Mouse (Mus musculus) spleen, embryonic (tissue): ENCODE results near the gene Galns.

Experiments
- CTCF ChIA-PET: fragments of 350-600 bp; sonication (Branson Sonifier 250); formaldehyde crosslinking; loops from one replicate; lab custom pipeline; 2022; lab: Charles Lee

Gene Galns

DNA sequence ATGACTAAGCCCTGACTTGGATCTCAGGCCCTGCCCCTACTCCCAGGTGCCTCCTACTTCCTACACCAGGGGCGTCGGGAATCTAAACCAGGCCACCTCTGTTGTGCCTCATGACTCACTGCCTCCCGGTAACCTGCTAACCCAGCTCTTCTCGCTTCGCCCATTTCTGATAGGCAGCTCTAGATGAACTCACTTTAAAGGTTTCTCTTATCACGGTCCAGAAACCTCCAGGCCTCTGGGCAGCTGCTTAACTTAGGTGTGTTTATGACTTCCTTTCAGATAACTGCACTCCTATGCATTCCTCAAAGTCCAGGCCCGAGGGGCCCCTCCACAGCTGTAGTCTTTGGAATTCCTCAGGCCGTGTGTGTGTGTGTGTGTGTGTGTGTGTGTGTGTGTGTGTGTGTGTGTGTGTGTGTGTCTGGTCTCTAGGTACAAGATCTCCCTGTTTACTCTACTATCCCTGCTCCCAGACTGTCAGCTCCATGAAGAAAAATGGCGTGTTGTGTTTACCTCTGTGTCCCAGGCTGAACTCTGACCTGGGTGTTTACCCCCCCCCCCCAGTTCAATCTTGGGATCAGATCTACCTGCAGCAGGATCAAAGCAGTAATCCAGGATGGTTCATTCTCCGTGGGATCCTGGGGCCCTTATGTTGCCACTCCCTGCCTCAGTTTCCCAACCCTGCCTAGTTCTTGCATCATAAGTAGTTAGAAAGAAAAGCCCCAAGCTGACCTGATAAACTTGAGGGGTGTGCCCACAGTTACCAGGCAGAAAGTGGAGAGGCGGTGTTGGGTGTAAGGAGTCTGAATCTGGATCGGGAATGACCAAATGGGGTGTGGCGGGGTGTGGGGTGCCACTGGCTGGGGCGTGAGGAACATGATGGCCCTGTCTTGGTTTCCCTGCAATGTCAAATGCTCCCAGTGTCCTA lies 24.9 kb upstream of the Galns start:
- CTCF ChIA-PET = interaction anchor here (0.6 kb wide), 1 partner anchor 121 kb away, joined by 8 read pairs; no protein-coding TSS in a partner anchor

DNA sequence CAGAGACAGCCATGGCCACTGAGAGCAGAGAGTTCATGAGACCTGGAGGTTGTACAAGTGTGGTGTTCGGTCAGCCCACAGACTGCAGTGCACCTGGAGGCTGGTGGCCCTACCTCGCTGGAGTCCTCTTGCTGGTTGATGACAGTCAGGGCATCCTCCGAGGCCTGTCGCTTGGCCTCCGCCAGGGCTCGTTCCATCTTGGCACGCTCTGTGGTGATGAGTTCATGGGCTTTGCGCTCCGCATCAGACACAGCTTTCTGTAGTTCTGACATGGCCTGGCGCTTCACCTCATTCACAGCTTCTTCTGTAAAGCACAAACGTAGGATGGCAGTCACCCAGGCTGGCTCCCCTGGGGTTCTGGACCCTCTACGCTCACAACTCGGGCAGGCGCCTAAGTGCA lies 21.9 kb upstream of the Galns start:
- CTCF ChIA-PET = interaction anchor here (0.5 kb wide), 1 partner anchor 763 kb away, joined by 3 read pairs; no protein-coding TSS in a partner anchor

DNA sequence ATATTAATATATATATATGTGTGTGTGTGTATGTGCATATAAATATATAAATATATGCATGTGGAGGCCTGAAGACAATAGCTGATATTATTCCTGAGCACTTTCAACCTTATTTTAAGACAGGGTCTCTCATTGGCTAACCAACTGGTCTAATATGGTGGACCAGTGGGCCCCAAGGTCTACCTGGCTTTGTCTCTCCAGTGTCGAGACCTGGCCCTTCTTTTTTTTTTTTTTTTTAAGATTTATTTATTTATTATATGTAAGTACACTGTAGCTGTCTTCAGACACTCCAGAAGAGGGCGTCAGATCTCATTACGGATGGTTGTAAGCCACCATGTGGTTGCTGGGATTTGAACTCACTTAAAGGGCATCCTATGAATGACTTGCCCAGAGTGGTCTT lies 20.9 kb upstream of the Galns start:
- CTCF ChIA-PET = interaction anchor here (0.6 kb wide), 1 partner anchor 45 kb away, joined by 6 read pairs; no protein-coding TSS in a partner anchor

DNA sequence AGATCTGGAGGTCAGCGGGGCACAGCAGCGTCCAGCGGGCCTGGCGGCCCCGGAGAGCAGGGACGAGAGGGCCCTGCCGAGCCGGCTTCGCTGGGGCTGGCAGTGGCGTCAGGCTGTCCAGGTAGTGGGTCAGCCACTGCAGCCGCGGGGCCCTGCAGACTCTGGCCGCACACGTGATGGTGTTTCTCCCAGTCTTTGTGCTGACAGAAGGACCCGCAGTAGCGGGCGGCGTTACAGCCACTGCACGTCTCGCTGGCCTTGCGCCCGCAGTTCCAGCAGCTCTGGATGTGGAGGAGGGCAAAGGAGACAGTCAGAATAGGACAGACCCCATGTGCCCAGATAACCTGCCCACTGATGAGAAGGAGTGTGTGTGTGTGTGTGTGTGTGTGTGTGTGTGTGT lies 19.4 kb upstream of the Galns start:
- CTCF ChIA-PET = no interaction called here

DNA sequence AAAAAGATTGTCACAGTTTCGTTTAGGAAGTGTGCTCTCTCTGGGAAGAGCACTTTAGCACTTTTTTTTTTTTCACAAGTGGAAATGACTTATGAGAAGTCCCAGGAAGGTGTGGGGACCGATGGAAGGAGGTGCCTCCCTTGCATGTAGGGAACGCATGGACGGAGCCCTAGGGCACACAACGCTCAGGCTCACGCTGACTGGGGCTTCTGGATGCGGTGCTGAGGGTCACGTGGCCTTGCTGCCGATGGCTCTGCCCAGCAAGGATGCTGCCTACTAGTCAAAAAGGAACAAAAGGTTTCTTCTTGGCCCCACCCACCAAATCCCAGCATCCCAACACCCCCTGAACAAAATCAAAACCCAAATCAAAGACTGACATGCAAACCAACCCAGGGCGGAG lies 18.1 kb upstream of the Galns start:
- CTCF ChIA-PET = no interaction called here

DNA sequence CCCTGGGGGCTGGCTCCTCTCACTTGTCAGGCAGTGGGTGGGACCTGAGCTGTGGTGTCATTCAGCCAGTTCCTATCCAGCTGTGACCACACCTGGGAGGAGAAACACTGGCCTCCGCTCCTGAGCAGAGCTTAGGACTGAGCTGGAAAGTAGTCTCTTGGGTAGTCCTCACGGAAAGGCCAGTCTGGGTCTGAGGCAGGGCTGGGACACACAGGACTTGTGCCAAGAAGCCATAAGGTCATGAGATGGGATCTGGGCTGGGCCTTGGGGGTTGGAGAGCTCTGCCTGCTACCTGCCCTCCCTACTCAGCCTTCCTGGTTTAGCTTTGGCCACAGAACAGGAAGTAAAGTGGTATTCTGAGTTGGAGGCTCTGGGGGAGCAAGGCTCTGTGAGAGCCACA lies 15.6 kb upstream of the Galns start:
- CTCF ChIA-PET = interaction anchor here (0.6 kb wide), 1 partner anchor 11 kb away, joined by 3 read pairs; no protein-coding TSS in a partner anchor

DNA sequence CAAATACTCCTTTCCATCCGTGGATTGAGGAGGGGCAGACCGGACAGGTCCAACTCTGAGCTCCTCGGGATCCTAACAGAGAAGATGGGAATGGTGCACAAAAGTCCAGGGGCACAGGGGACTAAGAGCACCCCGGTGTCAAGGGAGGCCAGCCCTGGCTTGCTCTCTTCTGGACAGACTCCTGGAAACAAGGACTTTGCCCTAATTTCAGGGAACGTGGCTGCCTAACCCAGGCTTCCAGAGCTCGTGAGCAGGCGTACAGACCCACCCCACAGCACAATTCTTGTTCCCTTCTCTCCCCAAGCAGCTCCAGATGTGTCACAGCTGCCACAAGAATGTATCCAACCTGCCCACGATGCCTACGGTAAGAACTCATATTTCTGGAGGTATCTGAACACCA lies 14.5 kb upstream of the Galns start:
- CTCF ChIA-PET = no interaction called here

DNA sequence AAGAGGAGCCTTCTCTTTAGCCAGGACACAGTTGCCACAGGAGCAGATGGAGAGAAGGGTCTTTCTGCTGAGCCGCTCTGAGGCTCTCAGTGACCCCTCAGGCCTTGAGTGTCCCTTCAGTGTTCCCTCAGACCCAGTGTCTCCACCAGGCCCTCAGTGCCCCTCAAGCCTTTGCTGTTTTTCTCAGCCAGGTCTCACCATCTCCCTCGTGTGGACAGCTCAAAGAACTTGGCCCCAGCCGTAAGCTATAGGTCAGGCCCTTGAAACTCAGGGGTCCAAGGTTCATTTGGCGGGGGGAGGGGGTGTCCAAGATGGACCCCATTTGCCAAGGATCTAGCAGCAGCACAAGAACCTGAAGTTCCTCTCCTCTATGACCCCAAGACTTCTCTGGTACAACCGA lies 13.4 kb upstream of the Galns start:
- CTCF ChIA-PET = no interaction called here

DNA sequence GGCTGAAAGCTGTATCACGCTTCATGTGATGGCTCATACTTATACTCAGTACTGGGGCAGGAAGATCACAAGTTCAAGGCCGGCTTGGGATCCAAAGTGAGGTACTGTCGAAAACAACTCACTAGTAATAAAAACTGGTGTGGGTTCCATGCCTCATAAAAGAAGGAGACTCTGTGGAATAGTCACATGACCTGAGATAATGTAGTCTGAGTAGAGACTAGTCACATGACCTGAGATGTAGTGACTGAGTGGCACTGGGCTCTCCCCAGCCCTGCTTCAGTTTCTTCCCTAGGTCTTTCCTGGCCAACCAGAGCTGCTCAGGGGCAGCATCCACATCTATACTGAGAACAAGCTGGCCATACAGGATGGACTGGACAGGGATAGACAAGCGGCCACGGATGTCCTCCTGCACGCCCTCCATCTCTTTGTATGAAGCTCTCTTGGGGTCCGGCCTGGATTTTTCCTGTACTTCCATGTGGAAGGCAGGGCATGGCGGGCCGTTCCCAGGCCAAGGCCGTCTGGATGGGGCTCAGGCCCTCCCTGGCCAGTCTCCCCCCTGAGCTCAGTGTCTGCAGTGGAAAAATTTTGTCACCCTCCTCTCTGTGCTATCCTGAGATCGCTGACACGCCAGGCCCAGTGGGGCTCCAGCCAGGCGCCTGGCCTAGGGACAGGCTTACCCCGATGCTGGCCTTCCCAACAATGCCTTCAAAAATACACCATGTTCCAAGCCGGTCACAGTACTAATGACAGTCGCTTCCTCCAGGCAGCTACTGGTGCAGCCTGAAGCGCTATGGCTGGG lies 12.8 kb upstream of the Galns start:
- CTCF ChIA-PET = no interaction called here

DNA sequence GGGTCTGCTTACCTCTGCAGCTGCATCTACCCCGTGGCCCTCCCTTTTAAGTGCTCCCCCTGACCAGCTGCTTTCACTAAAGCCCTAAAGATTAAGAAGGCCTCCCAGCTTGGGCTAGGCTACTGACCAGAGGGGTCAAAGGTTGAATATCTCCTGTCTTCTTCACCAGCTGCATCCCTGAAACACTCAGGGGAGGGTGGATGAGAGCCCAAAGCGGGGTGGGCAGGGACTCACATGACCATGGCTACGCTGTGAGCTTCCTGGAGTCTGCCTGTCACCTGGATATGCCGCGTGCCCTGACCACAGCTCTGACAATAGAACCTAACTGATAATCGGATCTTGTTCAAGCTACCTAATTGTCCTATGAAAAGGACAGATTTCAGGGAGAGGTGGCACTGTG lies 11.5 kb upstream of the Galns start, which contains the start of gene Pabpn1l:
TSS of gene Pabpn1l (minus strand) at position 13 of the 400 bp plus-strand sequence.
- CTCF ChIA-PET = interaction anchor here (0.6 kb wide), 2 partner anchors 19 to 790 kb away, joined by 3 to 4 read pairs; no protein-coding TSS in a partner anchor

DNA sequence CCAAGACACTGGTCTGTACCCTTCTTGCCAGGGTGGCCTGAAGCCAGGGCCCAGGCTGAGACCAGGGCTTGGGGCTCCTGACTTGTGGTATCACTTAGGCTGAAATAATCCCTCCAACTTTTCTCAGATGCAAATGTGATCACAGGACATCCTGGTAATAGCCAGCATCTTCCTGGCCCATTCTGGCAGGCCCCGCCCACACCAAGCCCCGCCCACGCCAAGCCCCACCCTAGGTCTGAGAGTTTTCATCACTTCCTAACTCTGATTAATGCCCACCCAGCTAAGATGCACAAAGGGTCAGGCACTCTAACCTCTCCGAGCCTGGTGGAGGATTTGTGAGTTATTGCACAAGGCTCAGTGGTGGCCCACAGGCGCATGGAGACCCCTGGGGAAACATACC lies 9.2 kb upstream of the Galns start:
- CTCF ChIA-PET = no interaction called here

DNA sequence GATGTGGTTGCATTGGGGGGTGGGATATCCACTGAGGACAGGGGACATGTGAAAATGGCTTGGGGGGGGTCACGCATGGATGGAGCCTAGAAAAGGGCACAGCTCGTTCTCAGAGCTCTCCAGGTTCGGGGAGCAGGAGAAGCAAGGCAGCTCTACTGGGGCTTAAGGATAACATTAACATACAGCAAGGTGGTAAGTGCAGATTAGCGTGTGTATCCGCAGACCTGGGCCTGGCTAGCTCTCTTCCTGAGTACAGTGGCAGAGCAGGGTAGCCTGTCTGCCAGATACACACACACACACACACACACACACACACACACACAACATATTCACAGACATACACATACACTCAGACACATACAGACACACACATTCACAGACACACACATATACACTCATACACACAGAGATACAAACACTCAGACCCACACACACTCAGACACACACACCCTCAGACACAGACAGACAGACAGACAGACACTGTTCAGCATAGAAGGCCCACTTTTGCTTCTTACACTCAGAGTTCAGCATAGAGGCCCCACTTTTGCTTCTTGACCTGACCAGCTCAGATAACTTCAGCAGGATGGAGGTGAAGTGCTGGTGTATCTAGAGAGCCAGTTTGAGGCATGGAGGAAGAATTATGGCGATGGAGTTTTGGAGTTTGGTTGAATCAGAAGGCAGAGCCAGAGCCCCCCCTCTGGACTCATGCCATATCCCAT lies 7.6 kb upstream of the Galns start:
- CTCF ChIA-PET = interaction anchor here (0.6 to 1.0 kb wide), 3 partner anchors 41 to 200 kb away, joined by 3 to 9 read pairs (median 3); no protein-coding TSS in a partner anchor

DNA sequence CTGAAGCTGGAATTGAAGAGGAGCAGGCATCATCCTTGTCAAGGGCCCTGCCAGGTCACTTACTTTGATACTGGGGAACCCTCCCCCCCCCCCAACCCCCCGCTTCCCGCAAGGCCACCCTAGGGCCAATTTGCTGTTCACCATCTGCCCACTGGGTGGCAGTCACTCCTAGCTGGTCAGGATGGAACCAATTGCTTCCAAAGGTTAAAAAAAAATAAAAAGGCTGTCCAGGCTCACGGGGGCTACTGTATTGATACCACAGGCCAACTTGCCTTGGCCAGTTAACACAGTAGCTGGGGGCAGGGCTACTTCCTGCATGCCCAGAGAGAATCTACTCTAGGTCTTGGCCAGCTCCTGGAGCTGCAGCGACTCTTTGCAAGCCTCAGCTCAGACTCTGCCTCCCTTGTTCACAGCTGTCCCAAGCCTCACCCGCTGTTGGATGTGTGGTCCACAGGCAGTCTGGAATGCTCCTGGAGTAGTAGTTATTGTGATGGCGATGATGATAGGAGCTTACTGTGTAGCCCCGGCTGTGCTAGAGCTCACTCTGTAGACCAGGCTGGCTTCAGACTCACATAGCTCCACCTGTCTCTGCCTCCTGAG lies 6.8 kb upstream of the Galns start:
- CTCF ChIA-PET = interaction anchor here (0.6 to 1.0 kb wide), 3 partner anchors 41 to 201 kb away, joined by 3 to 9 read pairs (median 3); no protein-coding TSS in a partner anchor

DNA sequence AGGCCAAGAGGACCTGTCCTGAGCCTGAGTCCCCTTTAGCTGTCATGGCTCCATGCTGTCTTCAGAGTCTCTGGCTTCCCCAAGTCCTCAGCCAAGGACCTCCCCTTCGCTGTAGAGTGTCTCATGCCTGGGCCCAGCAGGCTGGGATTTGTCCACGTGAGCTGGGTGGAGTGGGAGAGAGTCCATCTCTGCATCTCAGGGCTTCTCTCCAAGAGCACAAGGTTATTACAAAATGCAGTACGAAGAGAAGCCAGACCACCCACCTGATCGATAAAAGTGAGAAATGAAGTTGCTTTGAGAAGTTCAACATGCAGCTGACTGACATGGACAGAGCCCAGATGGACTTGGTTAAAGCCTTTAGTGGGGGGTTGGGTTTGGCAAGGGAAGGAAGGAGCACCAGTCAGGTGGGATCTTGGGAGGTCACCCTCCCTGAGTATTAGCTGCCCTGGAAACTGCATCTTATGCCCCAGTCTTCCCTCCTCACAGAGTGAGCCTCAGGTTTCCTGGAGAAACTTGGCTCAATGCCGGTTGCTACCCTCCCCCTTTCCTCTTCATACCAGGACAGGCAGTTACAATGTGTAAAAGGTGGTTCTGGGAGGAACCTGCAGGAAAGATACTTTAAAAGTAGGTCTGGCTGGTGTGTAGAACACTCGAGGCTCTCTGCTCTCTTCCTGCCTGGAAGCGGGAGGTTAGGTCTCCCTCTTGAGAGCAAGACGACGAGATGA lies 5.1 kb upstream of the Galns start:
- CTCF ChIA-PET = interaction anchor here (0.7 kb wide), 1 partner anchor 11 kb away, joined by 3 read pairs; no protein-coding TSS in a partner anchor

DNA sequence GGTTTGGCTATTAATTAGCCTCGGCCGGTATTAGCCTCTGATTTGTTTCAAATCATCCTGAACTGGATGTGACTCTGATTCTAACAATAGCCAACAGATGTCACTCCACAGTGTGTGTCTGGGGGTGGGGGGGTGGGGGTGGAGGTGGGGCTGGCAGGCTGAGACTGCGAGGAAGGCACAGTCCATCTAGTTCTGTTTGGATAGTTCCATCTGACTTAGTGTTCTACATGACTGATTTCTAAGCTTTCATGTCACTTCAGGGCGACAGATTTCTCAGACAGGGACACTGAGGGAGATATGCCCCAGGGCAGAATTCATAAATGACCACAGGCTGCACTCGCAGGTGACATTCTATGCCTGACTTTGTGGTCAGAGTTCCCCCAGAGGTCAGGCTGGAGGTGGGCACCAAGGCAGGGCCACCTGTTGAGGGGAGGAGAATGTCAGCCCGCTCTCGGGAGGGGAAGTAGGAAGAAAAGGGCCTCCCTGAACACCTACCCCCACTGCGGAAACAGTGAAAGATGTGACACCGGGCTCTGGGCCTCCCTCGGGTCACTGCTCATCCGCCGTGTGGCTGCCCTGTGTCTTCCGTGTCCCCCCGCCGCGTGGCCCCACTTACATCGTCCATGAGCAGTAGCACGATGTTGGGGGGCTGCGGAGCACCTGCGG lies 518 bp downstream of the Galns start:
- CTCF ChIA-PET = interaction anchor here (0.6 to 0.9 kb wide), 2 partner anchors 42 to 114 kb away, joined by 3 to 4 read pairs; no protein-coding TSS in a partner anchor

DNA sequence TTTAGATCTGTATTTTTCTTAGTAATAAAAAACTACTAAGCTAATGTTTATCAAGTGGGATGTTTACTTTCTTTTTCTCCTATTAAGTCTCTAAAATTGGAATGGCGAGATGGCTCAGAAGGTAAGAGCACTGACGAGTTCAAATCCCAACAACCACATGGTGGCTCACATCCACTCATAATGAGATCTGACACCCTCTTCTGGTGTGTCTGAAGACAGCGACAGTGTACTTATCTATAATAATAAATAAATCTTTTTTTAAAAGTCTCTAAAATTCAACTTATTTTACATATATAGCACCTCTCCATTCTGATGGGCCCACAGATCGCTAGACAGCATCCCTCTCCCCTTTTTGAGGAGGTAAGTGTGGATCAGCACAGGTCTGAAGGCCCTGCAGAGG lies 1.1 kb downstream of the Galns start:
- CTCF ChIA-PET = interaction anchor here (0.6 to 0.9 kb wide), 2 partner anchors 41 to 114 kb away, joined by 3 to 4 read pairs; no protein-coding TSS in a partner anchor

DNA sequence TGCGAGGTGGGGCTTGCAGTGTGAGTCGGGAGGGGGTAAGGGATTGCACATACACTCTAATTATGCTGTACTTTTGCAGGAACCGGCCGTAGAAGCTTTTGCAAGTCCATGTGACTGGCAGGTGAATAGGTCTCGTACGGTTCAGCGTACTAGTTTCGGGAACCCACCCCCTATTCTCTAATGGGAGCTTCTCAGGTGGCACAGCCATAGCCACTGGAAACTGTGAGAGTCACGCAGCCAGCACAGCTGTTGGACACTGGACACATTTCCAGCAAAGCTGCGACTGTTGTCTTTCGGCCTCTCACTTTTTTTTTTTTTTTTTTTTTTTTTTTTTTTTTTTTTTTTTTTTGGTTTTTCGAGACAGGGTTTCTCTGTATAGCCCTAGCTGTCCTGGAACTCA lies 4.5 kb downstream of the Galns start:
- CTCF ChIA-PET = no interaction called here

DNA sequence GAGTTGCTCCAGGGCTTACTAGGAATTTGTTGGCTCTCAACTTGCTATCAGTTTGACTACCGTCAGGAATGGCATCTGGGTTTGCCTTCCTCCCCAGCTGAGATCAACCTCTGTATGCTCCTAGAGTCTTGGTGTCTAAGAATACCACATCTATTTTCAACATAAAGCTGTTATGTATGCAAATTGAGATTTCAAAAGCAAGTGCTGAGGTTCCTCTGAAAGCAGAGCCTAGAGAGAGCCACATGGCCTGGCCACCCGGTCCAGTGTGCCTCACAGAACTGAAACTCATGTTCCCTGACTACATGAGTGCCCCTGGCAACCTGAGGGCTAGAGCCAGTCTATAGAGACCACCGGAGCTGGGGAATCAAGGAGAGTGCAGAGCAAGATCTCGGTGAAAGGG lies 5.9 kb downstream of the Galns start:
- CTCF ChIA-PET = no interaction called here

DNA sequence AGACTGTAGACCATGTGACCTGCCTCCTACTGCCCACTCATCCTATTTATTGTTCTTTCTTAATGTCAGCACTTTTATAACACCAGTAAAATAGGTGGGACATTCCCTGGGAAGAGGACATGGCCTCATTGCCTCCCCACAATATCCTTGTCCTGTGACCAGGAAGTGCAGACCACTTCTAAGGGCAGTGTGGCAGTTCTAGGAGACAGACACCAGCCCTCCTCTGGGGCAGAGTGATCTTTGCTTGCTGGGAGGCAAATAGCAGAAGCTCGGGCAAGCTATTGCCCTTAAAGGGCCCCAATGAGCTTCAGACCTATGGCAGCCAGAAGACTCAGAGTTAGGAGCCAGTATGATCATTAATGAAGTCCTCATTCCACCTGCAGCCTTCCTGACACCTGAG lies 6.6 kb downstream of the Galns start:
- CTCF ChIA-PET = no interaction called here
